Mouse (Mus musculus): ENCODE data around the gene Tex10. TPM values are rescaled to one million over a fixed set of nuclear protein-coding genes. Genes with fewer than 3 reads are reported as not detected.

Gene Tex10
- total RNA-seq (2021) = 10 to 100 TPM; 26.4 to 27.8 TPM
- long read RNA-seq, transcript Tex10-201 (15 exons, 3,102 nt) = major isoform, 6 of 25 reads
- long read RNA-seq, partial matches to known transcripts = 16 of 25 reads
- long read RNA-seq, other reads (novel, unspliced or antisense) = 3 of 25 reads

DNA sequence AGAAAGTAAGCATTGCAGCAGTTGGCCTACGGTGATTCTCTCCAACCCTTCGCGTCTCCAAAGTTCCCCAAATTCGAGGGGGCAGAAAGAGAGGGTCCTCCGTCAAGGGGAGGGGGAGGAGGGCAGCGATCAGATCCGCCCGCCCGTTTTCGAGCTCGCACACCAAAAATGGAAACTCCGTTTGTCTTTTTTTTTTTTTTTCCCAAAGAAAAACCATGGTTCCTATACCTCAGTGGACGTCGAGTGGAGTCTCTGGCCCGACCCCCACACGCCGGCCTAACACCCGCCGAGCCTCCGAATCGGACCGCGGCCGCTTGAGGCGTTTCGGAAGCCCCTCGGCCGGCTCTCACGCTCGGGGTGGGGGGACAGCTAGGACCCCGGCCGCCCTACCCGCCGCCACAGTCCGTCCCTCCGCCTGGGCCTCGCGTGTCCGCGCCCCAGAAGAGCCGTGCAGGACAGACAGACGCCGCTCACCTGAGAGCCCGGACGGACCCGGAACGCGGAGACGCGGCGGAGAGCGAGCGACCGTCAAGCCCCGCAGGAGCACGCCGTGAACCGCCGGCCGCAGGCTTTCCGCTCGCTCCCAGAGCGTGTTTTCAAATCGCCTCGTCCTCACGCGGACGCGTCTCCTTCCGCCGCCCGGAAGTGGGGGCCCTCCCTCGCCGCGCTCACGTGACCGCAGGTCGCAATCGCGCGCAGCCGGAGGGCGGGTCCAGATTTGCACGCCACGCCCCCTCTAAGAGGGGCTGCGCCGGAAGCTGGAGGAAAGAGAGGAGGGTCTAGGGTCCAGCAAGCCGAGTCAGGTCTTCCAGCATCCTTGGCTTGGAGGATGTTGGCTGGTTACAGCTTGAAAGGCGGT lies at the start of gene Tex10:
TSS of gene Tex10 (minus strand) at position 668 of the 859 bp plus-strand sequence.
- DNase-seq (ENCODE audit: low spot score in 2 of 2) = peak; percentile 89 to 92

- DNase-seq (ENCODE audit: low spot score in 2 of 2) = no peak
Observed at GRCm38 (mm10) chr4:48510861-48511260, 37.6 kb upstream of the Tex10 start.

GRCm38 (mm10) chr4:48492510-48492909 lies 19.3 kb upstream of the Tex10 start:
- DNase-seq (ENCODE audit: low spot score in 2 of 2) = no peak

DNA sequence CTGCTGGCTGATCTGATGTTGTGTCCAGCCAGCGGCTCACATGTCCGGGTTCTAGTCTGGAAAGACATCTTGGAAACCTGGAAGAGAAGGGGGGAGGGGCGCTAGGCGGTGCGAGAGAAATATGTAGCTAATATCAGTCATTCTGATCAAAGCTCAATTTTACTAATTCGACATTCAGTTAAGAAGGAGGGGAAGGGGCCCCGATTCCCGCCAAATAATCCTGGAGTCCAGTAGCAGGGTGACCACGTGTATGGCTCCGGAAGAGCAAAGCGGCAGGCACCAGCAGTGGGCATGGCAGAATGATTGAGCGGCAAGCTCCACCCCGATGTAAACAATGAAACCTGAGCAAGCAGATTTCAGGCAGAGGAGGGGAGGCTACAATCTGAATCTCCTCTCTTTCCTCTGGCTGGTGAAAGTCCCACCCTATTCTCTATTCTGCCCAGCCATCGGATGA lies 18.1 kb upstream of the Tex10 start:
- DNase-seq (ENCODE audit: low spot score in 2 of 2) = no peak

- DNase-seq (ENCODE audit: low spot score in 2 of 2) = no peak
Observed at GRCm38 (mm10) chr4:48488916-48489315, 15.7 kb upstream of the Tex10 start.

GRCm38 (mm10) chr4:48481287-48481686 lies 8.0 kb upstream of the Tex10 start:
- DNase-seq (ENCODE audit: low spot score in 2 of 2) = peak; percentile 18 to 28

GRCm38 (mm10) chr4:48473651-48474011 lies 372 bp upstream of the Tex10 start:
- DNase-seq (ENCODE audit: low spot score in 2 of 2) = no peak

GRCm38 (mm10) chr4:48472052-48472791 lies 1.0 kb downstream of the Tex10 start:
- no peak for DNase-seq (ENCODE audit: low spot score in 2 of 2)

- DNase-seq (ENCODE audit: low spot score in 2 of 2) = no peak
Observed at GRCm38 (mm10) chr4:48470977-48471376, 2.3 kb downstream of the Tex10 start.

DNA sequence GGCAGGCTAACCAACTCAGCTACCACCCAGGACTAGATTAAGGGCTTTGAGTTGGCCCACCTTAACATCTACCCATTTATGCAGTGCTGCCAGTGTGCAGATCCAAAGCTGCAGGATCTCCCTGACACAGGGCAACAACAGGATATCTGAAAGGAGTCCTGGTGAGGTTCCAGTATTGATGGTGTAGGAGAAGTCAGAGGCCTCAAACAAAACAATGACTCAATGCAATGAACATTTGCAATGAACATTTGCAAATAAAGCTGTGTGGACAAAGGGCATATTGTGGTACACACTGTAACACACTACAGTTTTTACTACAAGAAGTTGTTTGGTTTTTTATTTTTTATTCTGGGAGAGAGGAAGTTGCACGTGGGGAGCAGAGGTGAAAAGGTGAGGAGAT lies 12.2 kb downstream of the Tex10 start:
- DNase-seq (ENCODE audit: low spot score in 2 of 2) = no peak

GRCm38 (mm10) chr4:48458436-48458835 lies 14.8 kb downstream of the Tex10 start:
- DNase-seq (ENCODE audit: low spot score in 2 of 2) = no peak

- peak in 1 of 2 experiments; percentile 17 for DNase-seq (ENCODE audit: low spot score in 2 of 2)
Observed at GRCm38 (mm10) chr4:48454106-48454773, 19.0 kb downstream of the Tex10 start.

DNA sequence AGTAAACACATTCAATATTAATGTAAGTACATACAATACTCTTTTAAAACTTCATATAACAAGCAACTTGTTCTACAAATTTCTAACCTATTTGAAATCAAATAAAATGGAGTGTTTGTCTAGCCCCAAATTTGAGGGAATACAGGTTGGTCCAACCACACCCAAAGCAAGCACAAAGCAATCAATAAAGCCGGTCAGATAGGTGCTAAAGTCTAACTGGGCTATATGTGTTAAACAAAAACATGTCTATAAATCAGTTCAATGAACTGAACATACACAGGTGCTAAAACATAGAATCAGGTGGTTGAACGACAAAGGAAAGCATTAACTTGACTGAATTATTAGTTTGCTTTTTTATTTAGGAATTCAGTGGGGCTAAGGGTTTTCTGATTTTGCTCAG lies 45.2 kb downstream of the Tex10 start:
- no peak for DNase-seq (ENCODE audit: low spot score in 2 of 2)

- DNase-seq (ENCODE audit: low spot score in 2 of 2) = no peak
Observed at GRCm38 (mm10) chr4:48427413-48427812, 45.8 kb downstream of the Tex10 start.

GRCm38 (mm10) chr4:48423738-48424137 lies 49.5 kb downstream of the Tex10 start:
- DNase-seq (ENCODE audit: low spot score in 2 of 2) = no peak

DNA sequence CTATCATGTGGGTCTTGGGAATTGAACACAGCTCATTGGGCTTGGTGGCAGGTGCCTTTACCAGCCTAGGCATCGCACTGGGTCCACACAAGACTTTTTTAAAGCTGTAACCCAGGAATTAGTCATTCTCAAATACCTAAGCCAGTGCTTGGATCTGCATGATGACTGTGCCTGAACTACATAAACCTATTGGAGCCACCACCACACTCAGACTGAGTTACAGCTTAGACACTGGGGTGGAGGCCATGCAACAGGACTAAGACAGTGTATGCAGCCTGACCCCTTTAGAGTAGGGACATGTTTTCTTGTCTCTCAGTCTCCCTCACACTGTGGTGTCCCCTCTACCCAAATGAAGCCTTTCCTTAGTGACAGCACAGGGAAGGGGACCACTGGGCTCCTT lies 50.6 kb downstream of the Tex10 start:
- DNase-seq (ENCODE audit: low spot score in 2 of 2) = no peak

DNA sequence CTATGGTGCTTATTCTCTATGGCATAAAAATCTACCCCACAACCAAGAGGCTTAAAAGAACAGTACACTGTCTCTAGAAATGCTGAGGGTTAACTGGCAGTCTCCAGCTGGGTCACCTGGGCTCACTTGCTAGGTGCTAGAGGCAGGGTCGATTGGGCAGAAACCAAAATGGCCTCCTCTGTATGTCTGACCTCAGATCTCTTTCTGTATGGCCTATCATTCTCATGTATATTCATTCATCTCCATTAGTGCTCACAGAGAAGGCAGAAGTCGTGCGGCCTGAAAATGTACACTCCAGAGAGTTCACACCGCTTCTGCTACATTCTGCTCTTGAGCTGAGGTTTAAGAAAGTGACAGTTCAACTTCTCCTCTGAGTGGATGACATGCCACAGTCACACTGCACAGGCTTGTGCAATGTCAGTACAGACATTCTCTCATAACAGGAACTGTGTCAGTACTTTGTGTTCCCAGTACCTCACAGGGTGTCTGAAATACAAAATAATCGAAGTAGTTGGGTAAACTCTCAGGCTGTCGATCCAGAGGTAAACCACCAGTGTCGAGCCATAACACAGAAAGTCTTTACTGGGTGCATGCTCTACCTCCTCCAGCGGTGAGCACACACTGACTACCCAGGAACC lies 54.3 kb downstream of the Tex10 start:
- no peak for DNase-seq (ENCODE audit: low spot score in 2 of 2)

DNA sequence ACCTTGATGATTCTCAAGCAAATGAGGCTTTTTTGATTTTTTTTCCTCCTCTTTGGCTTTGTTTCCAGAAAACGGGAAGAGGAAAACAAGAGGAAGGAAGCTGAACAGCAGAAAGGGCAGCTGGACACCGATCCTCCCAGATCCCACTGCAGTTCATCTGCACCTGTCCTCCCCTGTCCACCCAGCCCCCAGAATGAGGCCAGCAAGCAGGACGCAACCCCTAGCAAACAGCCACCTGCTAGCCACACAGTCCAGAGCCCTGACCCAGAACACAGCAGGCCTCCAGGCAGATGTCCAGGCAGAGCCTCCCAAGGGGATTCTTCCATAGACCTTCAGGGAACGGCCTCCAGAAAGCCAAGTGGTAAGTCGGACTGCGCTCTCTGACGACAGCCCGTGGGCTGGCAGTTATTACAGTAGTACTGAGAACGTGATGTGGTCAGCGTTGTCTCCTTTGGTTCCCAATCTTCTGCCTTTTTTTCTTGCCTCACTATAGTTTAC lies 57.4 kb downstream of the Tex10 start:
- no peak for DNase-seq (ENCODE audit: low spot score in 2 of 2)

GRCm38 (mm10) chr4:48413473-48413872 lies 59.8 kb downstream of the Tex10 start:
- no peak for DNase-seq (ENCODE audit: low spot score in 2 of 2)

DNA sequence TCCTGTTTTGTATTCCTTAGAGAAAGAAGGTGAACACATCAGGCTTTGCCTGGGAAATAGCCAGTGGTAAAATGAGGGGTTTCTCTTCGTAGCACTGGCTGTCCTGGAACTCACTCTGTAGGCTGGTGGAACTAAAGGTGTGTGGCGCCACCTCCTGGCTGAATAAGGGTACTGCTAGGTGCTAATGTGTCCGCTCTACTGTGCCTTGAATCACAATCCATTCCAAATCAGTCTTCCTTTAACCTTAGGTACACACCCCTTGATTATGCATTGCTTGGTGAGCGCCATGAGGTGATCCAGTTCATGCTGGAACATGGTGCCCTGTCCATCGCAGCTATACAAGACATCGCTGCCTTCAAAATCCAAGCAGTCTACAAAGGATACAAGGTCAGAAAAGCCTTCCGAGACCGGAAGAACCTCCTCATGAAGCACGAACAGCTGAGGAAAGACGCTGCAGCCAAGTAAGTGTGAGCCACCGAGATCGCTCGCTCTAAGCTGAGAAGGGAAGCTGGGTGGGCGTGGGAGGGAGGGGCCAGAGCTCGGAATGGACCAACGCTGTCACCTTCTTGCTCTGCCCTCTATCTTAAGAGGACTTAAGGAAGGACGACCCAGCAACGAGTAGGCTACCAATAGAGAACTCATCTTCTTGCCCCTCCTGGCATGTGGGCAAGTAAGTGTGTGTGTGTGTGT lies 65.8 kb downstream of the Tex10 start:
- DNase-seq (ENCODE audit: low spot score in 2 of 2) = peak; percentile 76 to 83
